Mouse (Mus musculus) ES-E14 (cell line): ENCODE measurements around the gene Wrap53. TPM values are rescaled to one million over a fixed set of nuclear protein-coding genes. Genes with fewer than 3 reads are reported as not detected.
A peak's percentile ranks its signal among the peaks of the same experiment; 100 is the strongest.

Experiments used
- DNase-seq: peaks from one replicate; pipeline ENCODE4 v3.0.0-alpha.2; 2013; ENCODE audit warnings: low read depth, low spot score
- H3K27ac ChIP-seq: 2 replicates; pipeline ENCODE4 v1.5.1; 2012; ENCODE audit warnings: low read depth, mild to moderate bottlenecking, low read length, moderate library complexity, mixed read lengths; ENCODE audit not compliant: poor library complexity, insufficient read depth, severe bottlenecking
- H3K36me3 ChIP-seq: 2 replicates; pipeline ENCODE4 v1.6.1; 2012; ENCODE audit warnings: mild to moderate bottlenecking, low read length, moderate library complexity, mixed read lengths; ENCODE audit not compliant: control insufficient read depth, poor library complexity, insufficient read depth, severe bottlenecking
- H3K4me1 ChIP-seq, 2 experiments: fragments of 150-350 bp in 1 of 2; sonication (generic) in 1 of 2; 2 replicates each; pipeline ENCODE4 v1.6.1; 2012; ENCODE audit warnings: low read length in 2 of 2, mild to moderate bottlenecking in 1 of 2, mixed read lengths in 1 of 2; ENCODE audit not compliant: control insufficient read depth in 2 of 2, insufficient read depth in 2 of 2, poor library complexity in 1 of 2
- H3K4me3 ChIP-seq, 2 experiments: fragments of 150-350 bp in 1 of 2; sonication (generic) in 1 of 2; 2 replicates each; pipeline ENCODE4 v1.5.1; 2012; ENCODE audit warnings: low read length in 2 of 2, low read depth in 1 of 2, mild to moderate bottlenecking in 1 of 2, mixed read lengths in 1 of 2; ENCODE audit not compliant: insufficient read depth in 1 of 2, poor library complexity in 1 of 2, severe bottlenecking in 1 of 2
- H3K9ac ChIP-seq: 2 replicates; pipeline ENCODE4 v1.6.1; 2012; ENCODE audit warnings: low read depth, mild to moderate bottlenecking, low read length, mixed read lengths; ENCODE audit not compliant: poor library complexity, insufficient read depth, severe bottlenecking
- H3K9me3 ChIP-seq: fragments of 150-350 bp; sonication (generic); 2 replicates; pipeline ENCODE4 v1.6.1; 2012; ENCODE audit warnings: low read depth, mild to moderate bottlenecking, low read length; ENCODE audit not compliant: control insufficient read depth, insufficient read depth
- CHD2 ChIP-seq: IDR thresholded peaks from 2 replicates; pipeline ENCODE4 v1.6.1; 2014; ENCODE audit warnings: mild to moderate bottlenecking, low read depth, low read length, inconsistent platforms
- HCFC1 ChIP-seq: IDR thresholded peaks from 2 replicates; pipeline ENCODE4 v1.6.1; 2012; ENCODE audit warnings: low read length, inconsistent platforms, borderline replicate concordance; ENCODE audit not compliant: insufficient read depth
- MAFK ChIP-seq: IDR thresholded peaks from 2 replicates; pipeline ENCODE4 v1.6.1; 2014; ENCODE audit warnings: mild to moderate bottlenecking, low read depth, low read length, inconsistent platforms; ENCODE audit not compliant: insufficient read depth
- ZC3H11A ChIP-seq: IDR thresholded peaks from 2 replicates; pipeline ENCODE4 v1.6.1; 2012; ENCODE audit warnings: low read depth, mild to moderate bottlenecking, inconsistent platforms, low read length, borderline replicate concordance
- ZNF384 ChIP-seq: IDR thresholded peaks from 2 replicates; pipeline ENCODE4 v1.6.1; 2012; ENCODE audit warnings: low read depth, low read length, inconsistent platforms
- in situ Hi-C, 2 experiments: fragments of 600-800 bp; cut with MboI; formaldehyde crosslinking; loops; one replicate each; pipeline ENCODE4 v1.15.1; 2025; ENCODE audit warnings: low sequenced_read_pairs in 2 of 2, inconsistent platforms in 1 of 2; ENCODE audit not compliant: unreplicated experiment in 2 of 2
- total RNA-seq: library from RNA; depleted of rRNA; stranded (reverse); fragments of 300-350 nt; gene quantifications from 2 replicates; pipeline ENCODE4 v1.2.3, GENCODE M21; 2012

The Wrap53 gene
- total RNA-seq, 1 experiment: 33.0 TPM

- TF ChIP-seq HCFC1 (no peak), MAFK (no peak), CHD2 (no peak), ZNF384 (no peak), ZC3H11A (no peak)
- Histone ChIP-seq H3K4me1 (peaks cover 0 to 10% of the 10 kb centered on the region in 2 experiments; a peak in 1 of 4 replicates), H3K9ac (no peak overlapping the region), H3K9me3 (no peaks in the 10 kb centered on the region), H3K27ac (no peak overlapping the region), H3K4me3 (no peak overlapping the region), H3K36me3 (no peaks in the 10 kb centered on the region)
- in situ Hi-C loops: no loop called here
- no peak for DNase-seq
Measured at GRCm38 (mm10) chr11:69608525-69608924, 28.5 kb upstream of the Wrap53 start.

- no peak overlapping the region for H3K9ac ChIP-seq
- H3K36me3 ChIP-seq: no peaks in the 10 kb centered on the region
- no peak overlapping the region for H3K27ac ChIP-seq
- no peak for DNase-seq
- H3K4me3 ChIP-seq: no peak overlapping the region
- TF ChIP-seq CHD2: no peak
- TF ChIP-seq ZNF384: no peak
- no peak for TF ChIP-seq MAFK
- no peak for TF ChIP-seq ZC3H11A
- TF ChIP-seq HCFC1: no peak
- in situ Hi-C loops: no loop called here
- no peaks in the 10 kb centered on the region for H3K9me3 ChIP-seq
- H3K4me1 ChIP-seq: peaks cover 3 to 8% of the 10 kb centered on the region in 2 experiments; a peak in 1 of 4 replicates
Measured at GRCm38 (mm10) chr11:69606832-69607231, 26.8 kb upstream of the Wrap53 start.

GRCm38 (mm10) chr11:69606491-69606795 lies 26.4 kb upstream of the Wrap53 start:
- no peak for DNase-seq
- peaks cover 6 to 12% of the 10 kb centered on the region in 2 experiments; a peak in 2 of 4 replicates for H3K4me1 ChIP-seq
- no peak for TF ChIP-seq ZNF384
- TF ChIP-seq MAFK: no peak
- TF ChIP-seq CHD2: no peak
- TF ChIP-seq HCFC1: no peak
- no peak for TF ChIP-seq ZC3H11A
- no peaks in the 10 kb centered on the region for H3K9me3 ChIP-seq
- no peak overlapping the region for H3K9ac ChIP-seq
- peak overlapping the region in 1 of 2 experiments; percentile 91; a peak in 2 of 4 replicates for H3K4me3 ChIP-seq
- H3K36me3 ChIP-seq: no peaks in the 10 kb centered on the region
- no peak overlapping the region for H3K27ac ChIP-seq
- in situ Hi-C loops: no loop called here

- Histone ChIP-seq H3K4me1 (peaks cover 9 to 15% of the 10 kb centered on the region in 2 experiments; a peak in 3 of 4 replicates), H3K27ac (no peak within 1 kb of the TSS), H3K36me3 (no peaks in the 10 kb centered on the region), H3K9ac (peak within 1 kb of the TSS; percentile 48), H3K9me3 (no peaks in the 10 kb centered on the region), H3K4me3 (peak within 1 kb of the TSS; percentile 69 to 91)
- peak; percentile 76 for DNase-seq
- in situ Hi-C loops: no loop called here
- TF ChIP-seq ZC3H11A (no peak), MAFK (no peak), CHD2 (no peak), HCFC1 (peak; percentile 66; the same call in 1 of the 2 replicates), ZNF384 (peak; percentile 99)
Measured at GRCm38 (mm10) chr11:69605726-69606490, 25.9 kb upstream of the Wrap53 start, which contains the start of gene Atp1b2. TSS of gene Atp1b2 (minus strand) at chr11:69605942.
